Mouse (Mus musculus): Measurements from ENCODE around the gene Agpat3.

Gene Agpat3

GRCm38 (mm10) chr10:78325916-78326647 is 26.2 kb downstream of the Agpat3 start:
- in situ Hi-C loops (cut with MboI, MseI), result no loop called here

GRCm38 (mm10) chr10:78324556-78325164 is 27.6 kb downstream of the Agpat3 start:
- in situ Hi-C loops (cut with MboI, MseI), result no loop called here

GRCm38 (mm10) chr10:78323214-78323880 is 28.9 kb downstream of the Agpat3 start:
- in situ Hi-C loops (cut with MboI, MseI), result no loop called here

GRCm38 (mm10) chr10:78322806-78323205 is 29.5 kb downstream of the Agpat3 start:
- in situ Hi-C loops (cut with MboI, MseI), result no loop called here

- in situ Hi-C loops (cut with MboI, MseI), result no loop called here
Measured at GRCm38 (mm10) chr10:78321133-78321757, 31.0 kb downstream of the Agpat3 start.

- in situ Hi-C loops (cut with MboI, MseI), result no loop called here
Measured at GRCm38 (mm10) chr10:78320526-78320925, 31.8 kb downstream of the Agpat3 start.

GRCm38 (mm10) chr10:78319940-78320339 is 32.3 kb downstream of the Agpat3 start:
- in situ Hi-C loops (cut with MboI, MseI), result no loop called here

- in situ Hi-C loops (cut with MboI, MseI), result no loop called here
Measured at GRCm38 (mm10) chr10:78317270-78317923, 34.9 kb downstream of the Agpat3 start.

GRCm38 (mm10) chr10:78316228-78317087 is 35.8 kb downstream of the Agpat3 start:
- in situ Hi-C loops (cut with MboI, MseI), result no loop called here

- in situ Hi-C loops (cut with MboI, MseI), result no loop called here
Measured at GRCm38 (mm10) chr10:78315145-78315544, 37.1 kb downstream of the Agpat3 start.

- in situ Hi-C loops (cut with MboI, MseI), result no loop called here
Measured at GRCm38 (mm10) chr10:78311886-78312635, 40.2 kb downstream of the Agpat3 start.

GRCm38 (mm10) chr10:78310747-78311267 is 41.5 kb downstream of the Agpat3 start:
- in situ Hi-C loops (cut with MboI, MseI), result no loop called here

- in situ Hi-C loops (cut with MboI, MseI), result no loop called here
Measured at GRCm38 (mm10) chr10:78308617-78309016, 43.7 kb downstream of the Agpat3 start.

GRCm38 (mm10) chr10:78307391-78307790 is 44.9 kb downstream of the Agpat3 start:
- in situ Hi-C loops (cut with MboI, MseI), result no loop called here

GRCm38 (mm10) chr10:78306027-78306426 is 46.3 kb downstream of the Agpat3 start:
- in situ Hi-C loops (cut with MboI, MseI), result no loop called here

GRCm38 (mm10) chr10:78304996-78305395 is 47.3 kb downstream of the Agpat3 start:
- in situ Hi-C loops (cut with MboI, MseI), result loop anchor here (5.0 kb wide), 1 partner anchor 58 kb away; no protein-coding TSS in a partner anchor

GRCm38 (mm10) chr10:78303675-78304074 is 48.6 kb downstream of the Agpat3 start:
- in situ Hi-C loops (cut with MboI, MseI), result loop anchor here (5.0 kb wide), 1 partner anchor 56 kb away; no protein-coding TSS in a partner anchor

- in situ Hi-C loops (cut with MboI, MseI), result loop anchor here (5.0 kb wide), 1 partner anchor 53 kb away; no protein-coding TSS in a partner anchor
Measured at GRCm38 (mm10) chr10:78300061-78300460, 52.2 kb downstream of the Agpat3 start.
